Mouse (Mus musculus) forebrain, postnatal 0 days (tissue): ENCODE measurements around the gene Pom121. TPM values are rescaled to one million over a fixed set of nuclear protein-coding genes. Genes with fewer than 3 reads are reported as not detected.

Experiments used
- ATAC-seq: fragments of 200-750 bp; cut with Nextera tagmentation; 2 replicates; pipeline ENCODE4 v1.8.0; 2017; ENCODE audit warnings: mild to moderate bottlenecking, moderate library complexity
- DNase-seq: peaks from one replicate; pipeline ENCODE4 v3.0.0-alpha.2; 2015
- H3K27ac ChIP-seq: fragments of 300-500 bp; sonication (generic); 2 replicates; pipeline ENCODE4 v1.5.1; 2014; ENCODE audit warnings: low read depth, mild to moderate bottlenecking, antibody characterized with exemption, low read length, moderate library complexity, mixed read lengths
- H3K27me3 ChIP-seq: fragments of 300-500 bp; sonication (generic); 2 replicates; pipeline ENCODE4 v1.6.1; 2014; ENCODE audit warnings: mild to moderate bottlenecking, low read length, mixed read lengths; ENCODE audit not compliant: insufficient read depth
- H3K36me3 ChIP-seq: fragments of 300-500 bp; sonication (generic); 2 replicates; pipeline ENCODE4 v1.6.1; 2014; ENCODE audit warnings: mild to moderate bottlenecking, moderate library complexity; ENCODE audit not compliant: insufficient read depth
- H3K4me1 ChIP-seq: fragments of 300-500 bp; sonication (generic); 2 replicates; pipeline ENCODE4 v1.6.1; 2014; ENCODE audit warnings: antibody characterized with exemption; ENCODE audit not compliant: insufficient read depth
- H3K4me2 ChIP-seq: fragments of 300-500 bp; sonication (generic); 2 replicates; pipeline ENCODE4 v1.6.1; 2014; ENCODE audit warnings: low read depth, mild to moderate bottlenecking, moderate library complexity
- H3K4me3 ChIP-seq: fragments of 300-500 bp; sonication (generic); 2 replicates; pipeline ENCODE4 v1.5.1; 2014; ENCODE audit warnings: low read depth, low read length, mixed read lengths
- H3K9ac ChIP-seq: fragments of 300-500 bp; sonication (generic); 2 replicates; pipeline ENCODE4 v1.6.1; 2014; ENCODE audit warnings: mild to moderate bottlenecking
- H3K9me3 ChIP-seq: fragments of 300-500 bp; sonication (generic); 2 replicates; pipeline ENCODE4 v1.6.1; 2016; ENCODE audit warnings: low read length
- CTCF ChIP-seq: sonication (generic); IDR thresholded peaks from 2 replicates; pipeline ENCODE4 v1.5.1; 2016; ENCODE audit warnings: antibody characterized with exemption, control low read depth, low read depth
- WGBS: fragments of 180-500 bp; shearing (Covaris S2); extraction: QIAGEN DNeasy Blood & Tissue Kit; methylation state at CpG from one replicate; pipeline ENCODE4 v1.1.7; 2014; 5-methylcytosine and 5-hydroxymethylcytosine counted together
- polyA plus RNA-seq: library from polyadenylated mRNA; unstranded; fragments of >200 nt; fragmentation: Nextera tagmentation; extraction: Ambion mirVana; gene quantifications from 2 replicates; pipeline ENCODE4 v1.2.1, GENCODE M21; 2015
- total RNA-seq: library from RNA; depleted of rRNA; stranded (reverse); fragments of >200 nt; gene quantifications from 2 replicates; pipeline ENCODE4 v1.2.3, GENCODE M21; 2014

Pom121 gene
- total and polyA plus RNA-seq, 2 experiments from 2014 or later, result 8.1 to 9.9 TPM

- H3K27ac ChIP-seq, result no peak overlapping the region
- no peak overlapping the region for H3K4me3 ChIP-seq
- no peak overlapping the region for H3K4me2 ChIP-seq
- no peak for DNase-seq
- no peaks in the 10 kb centered on the region for H3K27me3 ChIP-seq
- TF ChIP-seq CTCF, result no peak
- no peaks in the 10 kb centered on the region for H3K9me3 ChIP-seq
- WGBS, result 75% methylated on average over 6 of the region's 6 CpGs
- peaks cover 13% of the 10 kb centered on the region for H3K36me3 ChIP-seq
- no peak for ATAC-seq
- peaks cover 2% of the 10 kb centered on the region; the same call in 1 of the 2 replicates for H3K4me1 ChIP-seq
- H3K9ac ChIP-seq, result no peak overlapping the region
These were observed 26.0 kb downstream of the Pom121 start for GRCm38 (mm10) chr5:135368312-135368711.

DNA sequence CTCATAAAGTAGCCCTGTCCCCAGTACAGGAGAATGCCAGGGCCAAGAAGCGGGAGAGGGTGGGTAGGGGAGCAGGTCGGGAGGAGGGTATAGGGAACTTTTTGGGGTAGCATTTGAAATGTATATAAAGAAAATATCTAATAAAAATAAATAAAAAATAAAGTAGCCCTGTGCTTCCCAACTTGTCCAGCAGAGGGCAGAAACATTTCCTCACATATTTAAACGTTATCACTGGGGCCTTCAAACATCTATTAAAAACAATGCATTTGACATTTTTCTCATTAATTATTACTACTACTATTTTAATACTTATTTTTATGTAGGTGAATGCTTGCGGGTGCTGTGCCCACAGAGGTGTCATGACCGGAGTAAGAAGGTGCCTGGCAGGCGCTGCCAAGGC is 26.5 kb downstream of the Pom121 start:
- H3K4me2 ChIP-seq, result no peak overlapping the region
- H3K4me3 ChIP-seq, result no peak overlapping the region
- no peak overlapping the region for H3K27ac ChIP-seq
- H3K4me1 ChIP-seq, result peaks cover 2% of the 10 kb centered on the region; the same call in 1 of the 2 replicates
- H3K27me3 ChIP-seq, result no peaks in the 10 kb centered on the region
- no peak overlapping the region for H3K9ac ChIP-seq
- ATAC-seq, result no peak
- no peaks in the 10 kb centered on the region for H3K9me3 ChIP-seq
- WGBS, result 56% methylated on average over 6 of the region's 6 CpGs
- peak; percentile 58 for TF ChIP-seq CTCF
- peaks cover 10% of the 10 kb centered on the region for H3K36me3 ChIP-seq
- DNase-seq, result no peak

DNA sequence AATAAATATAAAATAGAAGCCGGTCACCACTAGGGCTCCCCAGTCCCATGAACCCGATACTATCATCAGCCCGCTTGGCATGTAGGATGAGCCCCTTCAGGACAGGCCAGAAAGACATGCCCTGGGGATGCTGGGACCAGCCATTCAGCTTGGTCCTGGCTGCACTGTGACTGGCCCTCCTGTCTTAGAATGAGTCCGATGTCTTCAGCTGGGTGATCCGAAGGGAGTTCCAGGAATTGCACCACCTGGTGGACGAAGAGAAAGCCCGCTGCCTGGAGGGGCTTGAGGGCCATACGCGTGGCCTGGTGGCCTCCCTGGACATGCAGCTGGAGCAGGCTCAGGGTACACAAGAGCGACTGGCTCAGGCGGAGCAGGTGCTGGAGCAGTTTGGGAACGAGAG is 30.8 kb downstream of the Pom121 start:
- WGBS, result 27% methylated on average over 12 of the region's 12 CpGs
- H3K9me3 ChIP-seq, result no peaks in the 10 kb centered on the region
- no peak overlapping the region for H3K4me3 ChIP-seq
- no peak overlapping the region for H3K9ac ChIP-seq
- peak; percentile 62 for TF ChIP-seq CTCF
- no peaks in the 10 kb centered on the region for H3K36me3 ChIP-seq
- H3K4me1 ChIP-seq, result no peaks in the 10 kb centered on the region
- no peak for ATAC-seq
- H3K27me3 ChIP-seq, result no peaks in the 10 kb centered on the region
- no peak overlapping the region for H3K27ac ChIP-seq
- H3K4me2 ChIP-seq, result no peak overlapping the region
- no peak for DNase-seq

GRCm38 (mm10) chr5:135362572-135362971 is 31.8 kb downstream of the Pom121 start:
- H3K4me2 ChIP-seq, result no peak overlapping the region
- H3K4me3 ChIP-seq, result no peak overlapping the region
- H3K9ac ChIP-seq, result no peak overlapping the region
- H3K4me1 ChIP-seq, result no peaks in the 10 kb centered on the region
- no peak for TF ChIP-seq CTCF
- no peak for ATAC-seq
- H3K36me3 ChIP-seq, result no peaks in the 10 kb centered on the region
- H3K9me3 ChIP-seq, result no peaks in the 10 kb centered on the region
- DNase-seq, result no peak
- H3K27ac ChIP-seq, result no peak overlapping the region
- H3K27me3 ChIP-seq, result no peaks in the 10 kb centered on the region
- 85% methylated on average over 3 of the region's 3 CpGs for WGBS

GRCm38 (mm10) chr5:135359772-135360171 is 34.6 kb downstream of the Pom121 start:
- 92% methylated on average over 2 of the region's 2 CpGs for WGBS
- DNase-seq, result no peak
- H3K4me3 ChIP-seq, result no peak overlapping the region
- H3K4me1 ChIP-seq, result no peaks in the 10 kb centered on the region
- no peak for ATAC-seq
- H3K9me3 ChIP-seq, result no peaks in the 10 kb centered on the region
- H3K27ac ChIP-seq, result no peak overlapping the region
- no peaks in the 10 kb centered on the region for H3K27me3 ChIP-seq
- no peak for TF ChIP-seq CTCF
- H3K36me3 ChIP-seq, result no peaks in the 10 kb centered on the region
- H3K9ac ChIP-seq, result no peak overlapping the region
- H3K4me2 ChIP-seq, result no peak overlapping the region

GRCm38 (mm10) chr5:135357556-135357955 is 36.8 kb downstream of the Pom121 start:
- no peak for ATAC-seq
- no peaks in the 10 kb centered on the region for H3K9me3 ChIP-seq
- no peak for TF ChIP-seq CTCF
- WGBS, result 80% methylated on average over 2 of the region's 2 CpGs
- no peak for DNase-seq
- no peak overlapping the region for H3K27ac ChIP-seq
- H3K9ac ChIP-seq, result no peak overlapping the region
- H3K4me2 ChIP-seq, result no peak overlapping the region
- H3K27me3 ChIP-seq, result no peaks in the 10 kb centered on the region
- H3K4me1 ChIP-seq, result no peaks in the 10 kb centered on the region
- H3K4me3 ChIP-seq, result no peak overlapping the region
- H3K36me3 ChIP-seq, result no peaks in the 10 kb centered on the region

DNA sequence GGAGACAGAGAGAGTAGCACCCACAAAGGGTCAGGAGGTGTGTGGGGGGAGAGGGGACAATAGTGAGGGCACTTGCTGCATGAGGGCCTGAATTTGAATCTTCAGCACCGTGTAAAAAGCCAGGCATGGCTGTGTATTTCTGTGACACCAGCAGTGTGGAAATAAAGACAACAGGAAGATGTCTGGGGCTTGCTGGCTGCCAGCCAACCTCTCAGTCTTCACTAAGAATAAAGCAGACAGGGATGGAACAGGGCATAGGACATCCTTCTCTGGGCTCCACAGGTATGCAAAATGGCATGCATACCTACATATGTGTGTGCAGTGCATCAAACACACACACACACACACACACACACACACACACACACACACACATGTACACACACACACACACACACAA is 38.3 kb downstream of the Pom121 start:
- Histone ChIP-seq H3K9ac (no peak overlapping the region), H3K36me3 (no peaks in the 10 kb centered on the region), H3K27me3 (no peaks in the 10 kb centered on the region), H3K9me3 (no peaks in the 10 kb centered on the region), H3K4me1 (no peaks in the 10 kb centered on the region), H3K4me3 (no peak overlapping the region), H3K27ac (no peak overlapping the region), H3K4me2 (no peak overlapping the region)
- WGBS, result 18% methylated on average over 1 of the region's 1 CpGs
- ATAC-seq (no peak), DNase-seq (no peak)
- no peak for TF ChIP-seq CTCF

- ATAC-seq, result no peak
These were observed 40.8 kb downstream of the Pom121 start for GRCm38 (mm10) chr5:135353564-135353963.

More at GRCm38 (mm10) chr5:135353564-135353963, 40.8 kb downstream of the Pom121 start:
- Histone ChIP-seq H3K27ac (no peak overlapping the region), H3K9ac (no peak overlapping the region), H3K36me3 (no peaks in the 10 kb centered on the region), H3K4me3 (no peak overlapping the region), H3K27me3 (no peaks in the 10 kb centered on the region), H3K9me3 (no peaks in the 10 kb centered on the region), H3K4me2 (no peak overlapping the region), H3K4me1 (no peaks in the 10 kb centered on the region)
- DNase-seq, result no peak
- WGBS, result 17% methylated on average over 20 of the region's 20 CpGs
- peak; percentile 36 for TF ChIP-seq CTCF
